23 mouse cellular contexts compared by ENCODE assay signal in genomic region chr9:73090121-73090520, GRCm38 (mm10). TPM values are rescaled to one million over a fixed set of nuclear protein-coding genes. Genes with fewer than 3 reads are reported as not detected.
DNase-seq lines count a peak whose midpoint lies in the region; ATAC-seq and TF ChIP-seq lines count a peak whose summit lies in the region.
"Had no signal": no experiment of that assay in that cellular context is flagged by ENCODE, and none has a peak within 500 bp of the region (broad histone marks: within the 10 kb centered on the region; RNA-seq: fewer than 3 reads in every experiment).

No protein-coding gene starts in this region.

- no peaks in the 10 kb centered on the region for H3K9me3 ChIP-seq in lung, postnatal 0 days (ENCODE audit: low read length)
- no peaks in the 10 kb centered on the region for H3K9me3 ChIP-seq in CH12.LX (replicated peaks; ENCODE audit: low read length)
- H3K9me3 ChIP-seq: embryonic facial prominence, embryonic 13.5 days; forebrain, embryonic 15.5 days; hindbrain, embryonic 13.5 days; midbrain, embryonic 10.5 days; neural tube, embryonic 13.5 days had no signal

- H3K9ac ChIP-seq in lung, postnatal 0 days (replicated peaks; ENCODE audit: low read depth): no peak overlapping the region
- H3K9ac ChIP-seq in CH12.LX (ENCODE audit: insufficient read depth, low read depth): no peak overlapping the region
- H3K9ac ChIP-seq: embryonic facial prominence, embryonic 13.5 days; forebrain, embryonic 15.5 days; hindbrain, embryonic 13.5 days; liver, embryonic 14.5 days; neural tube, embryonic 13.5 days had no signal

- TF ChIP-seq RAD21 in CH12.LX (IDR thresholded peaks at IDR 0.05; ENCODE audit: low read depth, low read length): no peak

- no peaks in the 10 kb centered on the region for H3K79me2 ChIP-seq in CH12.LX (replicated peaks; ENCODE audit: control insufficient read depth, extremely low read depth, insufficient read depth, poor library complexity, severe bottlenecking)

- no peak overlapping the region for H3K27ac ChIP-seq in layer of hippocampus, adult 2 months
- peak overlapping the region; percentile 68 for H3K27ac ChIP-seq in lung, postnatal 0 days (ENCODE audit: low read length)
- no peak overlapping the region for H3K27ac ChIP-seq in CH12.LX (ENCODE audit: insufficient read depth, low read depth)
- H3K27ac ChIP-seq: embryonic facial prominence, embryonic 13.5 days; forebrain, embryonic 15.5 days; hindbrain, embryonic 13.5 days; liver, embryonic 14.5 days; midbrain, embryonic 10.5 days; neural tube, embryonic 13.5 days had no signal

- H3K4me1 ChIP-seq in lung, postnatal 0 days (ENCODE audit: insufficient read depth, low read depth, low read length): 0 out of 2 replicates have a peak, but pooled peaks cover 3% of the 10 kb centered on the region
- H3K4me1 ChIP-seq in CH12.LX (ENCODE audit: control insufficient read depth in 1 of 2, insufficient read depth in 2 of 2): peaks cover 2 to 54% of the 10 kb centered on the region in 2 experiments; a peak in 2 of 4 replicates
- H3K4me1 ChIP-seq: embryonic facial prominence, embryonic 13.5 days; forebrain, embryonic 15.5 days had no signal

- no peak overlapping the region for H3K4me2 ChIP-seq in lung, postnatal 0 days (replicated peaks; ENCODE audit: low read depth, low read length)
- no peak overlapping the region for H3K4me2 ChIP-seq in CH12.LX (ENCODE audit: insufficient read depth, low read depth, poor library complexity, severe bottlenecking)
- H3K4me2 ChIP-seq: embryonic facial prominence, embryonic 13.5 days; forebrain, embryonic 15.5 days; hindbrain, embryonic 13.5 days; neural tube, embryonic 13.5 days had no signal

- no peak for ATAC-seq in lung, postnatal 0 days
- ATAC-seq in granulocyte monocyte progenitor cell, adult 5-6 weeks (replicated peaks; ENCODE audit: poor library complexity, severe bottlenecking): no peak
- ATAC-seq: forebrain, embryonic 15.5 days had no signal

- H3K36me3 ChIP-seq in lung, postnatal 0 days (ENCODE audit: insufficient read depth, low read length): peaks cover 1% of the 10 kb centered on the region; the same call in 1 of the 2 replicates
- H3K36me3 ChIP-seq in CH12.LX (replicated peaks in 1 of 2; ENCODE audit: control insufficient read depth in 1 of 2, insufficient read depth in 1 of 2, low read length in 1 of 2): peaks cover 8 to 32% of the 10 kb centered on the region in 2 experiments
- H3K36me3 ChIP-seq: forebrain, embryonic 15.5 days; hindbrain, embryonic 13.5 days; midbrain, embryonic 10.5 days; neural tube, embryonic 13.5 days had no signal

- WGBS in lung, postnatal 0 days: 78% methylated on average over 10 of the region's 10 CpGs

- H3K4me3 ChIP-seq in layer of hippocampus, adult 2 months: no peak overlapping the region
- H3K4me3 ChIP-seq in lung, postnatal 0 days (ENCODE audit: low read depth, low read length): no peak overlapping the region
- no peak overlapping the region for H3K4me3 ChIP-seq in CH12.LX (replicated peaks in 1 of 3; ENCODE audit: low read depth in 2 of 3, low read length in 2 of 3, poor library complexity in 1 of 3)
- H3K4me3 ChIP-seq: embryonic facial prominence, embryonic 13.5 days; forebrain, embryonic 15.5 days; hindbrain, embryonic 13.5 days; midbrain, embryonic 10.5 days; neural tube, embryonic 13.5 days had no signal

- DNase-seq in layer of hippocampus, adult 2 months (ENCODE audit: low spot score in 2 of 2): no peak
- DNase-seq in layer of hippocampus, adult 8-10 months (ENCODE audit: low spot score in 2 of 2): no peak
- DNase-seq in lung, postnatal 0 days (ENCODE audit: low spot score): no peak
- no peak for DNase-seq in lung, adult 18-20 months
- no peak for DNase-seq in CH12.LX (ENCODE audit: extremely low read depth)
- peak; percentile 51 for DNase-seq in induced T-regulatory cell, adult 2 months (ENCODE audit: low read depth)
- no peak for DNase-seq in natural killer cell, adult 2 months (ENCODE audit: low spot score in 2 of 2)
- DNase-seq: adrenal gland, postnatal 10 days; cerebellum, adult 11 months; gastrocnemius, postnatal 36 days; kidney, adult 9 months; kidney, postnatal 25 days; right cerebral cortex, adult 18-20 months had no signal

- in situ Hi-C loops in CH12.LX (cut with MboI; ENCODE audit: low pct_ligation_motif_present, low pct_unique_long_range_greater_than_20kb, low sequenced_read_pairs): loop anchor here (5.0 to 25.0 kb wide), 3 partner anchors 48 to 328 kb away; partner anchors contain the start of genes Pigb and Rab27a

- dilution Hi-C loops in CH12.LX (cut with MboI; ENCODE audit: extremely low pct_ligation_motif_present, extremely low pct_unique_long_range_greater_than_20kb, low sequenced_read_pairs): no loop called here

- no peaks in the 10 kb centered on the region for H3K27me3 ChIP-seq in lung, postnatal 0 days (replicated peaks; ENCODE audit: insufficient read depth, low read length)
- no peaks in the 10 kb centered on the region for H3K27me3 ChIP-seq in CH12.LX (replicated peaks)
- H3K27me3 ChIP-seq: embryonic facial prominence, embryonic 13.5 days; forebrain, embryonic 15.5 days had no signal

- TF ChIP-seq EP300 in lung, postnatal 0 days (IDR thresholded peaks at IDR 0.05): no peak
- no peak for TF ChIP-seq EP300 in CH12.LX (IDR thresholded peaks at IDR 0.05; ENCODE audit: low read length)

- peak; percentile 37 for TF ChIP-seq CTCF in layer of hippocampus, adult 2 months (conservative IDR thresholded peaks at IDR 0.05)
- TF ChIP-seq CTCF in lung, postnatal 0 days (IDR thresholded peaks at IDR 0.05): peak; percentile 41
- no peak; a peak in 1 of 4 replicates for TF ChIP-seq CTCF in CH12.LX (conservative IDR thresholded peaks at IDR 0.05 in 1 of 2, IDR thresholded peaks at IDR 0.05 in 1 of 2; ENCODE audit: low read depth in 2 of 2, low read length in 2 of 2)

- no peak for TF ChIP-seq POLR2A in CH12.LX (IDR thresholded peaks at IDR 0.05; ENCODE audit: low read depth, low read length)

TF ChIP-seq in CH12.LX, 34 proteins besides CTCF, POLR2A, EP300 and RAD21:
- TF ChIP-seq SMC3 (IDR thresholded peaks at IDR 0.05; ENCODE audit: low read depth, low read length) (peak; percentile 6; the same call in 1 of the 2 replicates), NRF1 (IDR thresholded peaks at IDR 0.05; ENCODE audit: low read depth, low read length) (no peak)

RNA-seq across cellular contexts. Expression of gene Khdc3, which starts 11.5 kb away (rescaled TPM):
- 1 to 10 TPM; 3.8 to 5.4 TPM for total RNA-seq in layer of hippocampus, adult 2 months (2021)
- total RNA-seq in layer of hippocampus, adult 8-10 months (2022): 1 to 10 TPM; 3.0 to 5.4 (median 4.5) TPM
- 0.12 and 0.14 TPM in 2 replicates for polyA plus RNA-seq in lung, postnatal 0 days (2015; fragmentation: Nextera tagmentation; extraction: Ambion mirVana)
- total RNA-seq in CH12.LX (2012; rRNA removed) (0.17 and 0.21 TPM in 2 replicates), CH12.LX (2014; rRNA removed) (0.58 and 0.86 TPM in 2 replicates)
- polyA plus RNA-seq in CH12.LX (2012; ENCODE audit: insufficient read length, low read depth): 0.70 and 0.84 TPM in 2 replicates
- total RNA-seq in granulocyte monocyte progenitor cell, adult 5-6 weeks (2014; fragmentation: Nextera tagmentation): 1.6 and 7.0 TPM in 2 replicates
- total RNA-seq in granulocyte monocyte progenitor cell, adult 5-6 weeks (2017): 1.8 TPM in 1 of 2 replicates, not detected in the other
- total RNA-seq: gastrocnemius, postnatal 36 days; heart, postnatal 25 days had no signal
- polyA plus RNA-seq: embryonic facial prominence, embryonic 13.5 days; forebrain, embryonic 15.5 days; hindbrain, embryonic 13.5 days; limb, embryonic 11.5 days; midbrain, embryonic 10.5 days; neural tube, embryonic 13.5 days had no signal

RNA-seq across cellular contexts. Expression of gene Gm20509, which starts 12.1 kb away (rescaled TPM):
- under 1 TPM in 1 of 2 experiments, not detected in 1; 0.91 TPM for total RNA-seq in layer of hippocampus, adult 2 months (2021)
- total RNA-seq in layer of hippocampus, adult 8-10 months (2022): 1 to 10 TPM; 1.0 to 4.3 (median 1.3) TPM
- not detected in 2 replicates for polyA plus RNA-seq in lung, postnatal 0 days (2015; fragmentation: Nextera tagmentation; extraction: Ambion mirVana)
- total RNA-seq in CH12.LX (2012; rRNA removed) (not detected in 2 replicates), CH12.LX (2014; rRNA removed) (not detected in 2 replicates)
- polyA plus RNA-seq in CH12.LX (2012; ENCODE audit: insufficient read length, low read depth): not detected in 2 replicates
- not detected in 2 replicates for total RNA-seq in granulocyte monocyte progenitor cell, adult 5-6 weeks (2014; fragmentation: Nextera tagmentation)
- not detected in 2 replicates for total RNA-seq in granulocyte monocyte progenitor cell, adult 5-6 weeks (2017)
- total RNA-seq: adrenal gland, postnatal 10 days; gastrocnemius, postnatal 36 days; heart, postnatal 25 days had no signal
- polyA plus RNA-seq: embryonic facial prominence, embryonic 13.5 days; forebrain, embryonic 15.5 days; hindbrain, embryonic 13.5 days; intestine, embryonic 14.5 days; limb, embryonic 11.5 days; liver, embryonic 14.5 days; midbrain, embryonic 10.5 days; neural tube, embryonic 13.5 days had no signal

RNA-seq across cellular contexts. Expression of gene Rsl24d1, which starts 23.1 kb away (rescaled TPM):
- 10 to 100 TPM; 63.2 to 66.6 TPM for total RNA-seq in layer of hippocampus, adult 2 months (2021)
- total RNA-seq in layer of hippocampus, adult 8-10 months (2022): 10 to 100 TPM; 55.8 to 64.9 (median 60.1) TPM
- polyA plus RNA-seq in lung, postnatal 0 days (2015; fragmentation: Nextera tagmentation; extraction: Ambion mirVana): 58.8 and 59.8 TPM in 2 replicates
- total RNA-seq in CH12.LX (2012; rRNA removed) (108 and 154 TPM in 2 replicates), CH12.LX (2014; rRNA removed) (335 and 365 TPM in 2 replicates)
- polyA plus RNA-seq in CH12.LX (2012; ENCODE audit: insufficient read length, low read depth): 193 and 202 TPM in 2 replicates
- 87.9 and 106 TPM in 2 replicates for total RNA-seq in granulocyte monocyte progenitor cell, adult 5-6 weeks (2014; fragmentation: Nextera tagmentation)
- total RNA-seq in granulocyte monocyte progenitor cell, adult 5-6 weeks (2017): 172 and 197 TPM in 2 replicates

RNA-seq across cellular contexts. Expression of gene Rab27a, which starts 45.5 kb away (rescaled TPM):
- total RNA-seq in layer of hippocampus, adult 2 months (2021): 10 to 100 TPM; 14.5 to 17.3 TPM
- 10 to 100 TPM; 17.1 to 18.2 (median 17.9) TPM for total RNA-seq in layer of hippocampus, adult 8-10 months (2022)
- 41.6 and 48.7 TPM in 2 replicates for polyA plus RNA-seq in lung, postnatal 0 days (2015; fragmentation: Nextera tagmentation; extraction: Ambion mirVana)
- total RNA-seq in CH12.LX (2012; rRNA removed) (14.8 and 15.1 TPM in 2 replicates), CH12.LX (2014; rRNA removed) (20.0 and 20.5 TPM in 2 replicates)
- 24.7 and 25.6 TPM in 2 replicates for polyA plus RNA-seq in CH12.LX (2012; ENCODE audit: insufficient read length, low read depth)
- 92.8 and 93.0 TPM in 2 replicates for total RNA-seq in granulocyte monocyte progenitor cell, adult 5-6 weeks (2014; fragmentation: Nextera tagmentation)
- total RNA-seq in granulocyte monocyte progenitor cell, adult 5-6 weeks (2017): 171 and 187 TPM in 2 replicates

RNA-seq across cellular contexts. Expression of gene Pigb, which starts 49.9 kb away (rescaled TPM):
- total RNA-seq in layer of hippocampus, adult 2 months (2021): 10 to 100 TPM; 16.8 to 17.7 TPM
- 10 to 100 TPM; 15.5 to 19.3 (median 17.3) TPM for total RNA-seq in layer of hippocampus, adult 8-10 months (2022)
- 5.5 and 6.5 TPM in 2 replicates for polyA plus RNA-seq in lung, postnatal 0 days (2015; fragmentation: Nextera tagmentation; extraction: Ambion mirVana)
- total RNA-seq in CH12.LX (2012; rRNA removed) (5.7 and 6.7 TPM in 2 replicates), CH12.LX (2014; rRNA removed) (2.8 and 3.8 TPM in 2 replicates)
- polyA plus RNA-seq in CH12.LX (2012; ENCODE audit: insufficient read length, low read depth): 13.6 and 15.9 TPM in 2 replicates
- total RNA-seq in granulocyte monocyte progenitor cell, adult 5-6 weeks (2014; fragmentation: Nextera tagmentation): 32.5 and 38.2 TPM in 2 replicates
- total RNA-seq in granulocyte monocyte progenitor cell, adult 5-6 weeks (2017): 7.3 and 9.1 TPM in 2 replicates

Comparison
In these comparisons a context has a peak if more than half of its experiments do, and no peak if none do; other contexts are left out.
1. CTCF ChIP-seq: peak in layer of hippocampus, adult 2 months (single experiment) and lung, postnatal 0 days (single experiment); none in CH12.LX (0 of 2).